Mouse (Mus musculus): ENCODE measurements around the gene Cdc37l1. TPM values are rescaled to one million over a fixed set of nuclear protein-coding genes. Genes with fewer than 3 reads are reported as not detected.

Cdc37l1 gene
- polyA plus RNA-seq, 1 experiment from 2014 or later, result 32.0 TPM

GRCm38 (mm10) chr19:29058741-29059140 lies 68.6 kb downstream of the Cdc37l1 start:
- no peaks in the 10 kb centered on the region for H3K9me3 ChIP-seq
- no peak overlapping the region for H3K27ac ChIP-seq
- H3K27me3 ChIP-seq (ENCODE audit: insufficient read depth, poor library complexity, severe bottlenecking), result no peaks in the 10 kb centered on the region
- 80% methylated on average over 5 of the region's 5 CpGs for WGBS
- no peak overlapping the region for H3K4me3 ChIP-seq
- H3K4me1 ChIP-seq, result no peaks in the 10 kb centered on the region; the same call in 1 of the 2 replicates
- DNase-seq (ENCODE audit: low spot score), result no peak
- no peaks in the 10 kb centered on the region for H3K36me3 ChIP-seq

GRCm38 (mm10) chr19:29059688-29060087 lies 69.5 kb downstream of the Cdc37l1 start:
- DNase-seq (ENCODE audit: low spot score), result no peak
- Histone ChIP-seq H3K4me3 (no peak overlapping the region), H3K4me1 (peaks cover 3% of the 10 kb centered on the region; the same call in 1 of the 2 replicates), H3K9me3 (no peaks in the 10 kb centered on the region), H3K27me3 (ENCODE audit: insufficient read depth, poor library complexity, severe bottlenecking) (no peaks in the 10 kb centered on the region), H3K27ac (no peak overlapping the region), H3K36me3 (no peaks in the 10 kb centered on the region)
- 76% methylated on average over 2 of the region's 2 CpGs for WGBS

GRCm38 (mm10) chr19:29060299-29060698 lies 70.1 kb downstream of the Cdc37l1 start:
- Histone ChIP-seq H3K9me3 (no peaks in the 10 kb centered on the region), H3K27ac (no peak overlapping the region), H3K4me3 (no peak overlapping the region), H3K4me1 (peaks cover 3% of the 10 kb centered on the region; the same call in 1 of the 2 replicates), H3K36me3 (no peaks in the 10 kb centered on the region), H3K27me3 (ENCODE audit: insufficient read depth, poor library complexity, severe bottlenecking) (no peaks in the 10 kb centered on the region)
- WGBS, result 42% methylated on average over 6 of the region's 6 CpGs
- DNase-seq (ENCODE audit: low spot score), result no peak

- no peak overlapping the region for H3K4me3 ChIP-seq
- no peak for DNase-seq (ENCODE audit: low spot score)
- no peaks in the 10 kb centered on the region for H3K9me3 ChIP-seq
- peaks cover 13% of the 10 kb centered on the region; the same call in 1 of the 2 replicates for H3K4me1 ChIP-seq
- H3K36me3 ChIP-seq, result no peaks in the 10 kb centered on the region
- WGBS, result 80% methylated on average over 5 of the region's 5 CpGs
- 0 out of 2 replicates have a peak overlapping the region, but pooled peaks have one; percentile 25 for H3K27ac ChIP-seq
- H3K27me3 ChIP-seq (ENCODE audit: insufficient read depth, poor library complexity, severe bottlenecking), result no peaks in the 10 kb centered on the region
Observed at GRCm38 (mm10) chr19:29063009-29063408, 72.9 kb downstream of the Cdc37l1 start.

GRCm38 (mm10) chr19:29063577-29064363 lies 73.6 kb downstream of the Cdc37l1 start:
- Histone ChIP-seq H3K9me3 (no peaks in the 10 kb centered on the region), H3K36me3 (no peaks in the 10 kb centered on the region), H3K27ac (peak overlapping the region; percentile 83), H3K27me3 (ENCODE audit: insufficient read depth, poor library complexity, severe bottlenecking) (no peaks in the 10 kb centered on the region), H3K4me1 (peaks cover 13% of the 10 kb centered on the region; the same call in 1 of the 2 replicates), H3K4me3 (peak overlapping the region; percentile 41)
- WGBS, result 15% methylated on average over 18 of the region's 18 CpGs
- peak; percentile 96 for DNase-seq (ENCODE audit: low spot score)

- Histone ChIP-seq H3K27me3 (ENCODE audit: insufficient read depth, poor library complexity, severe bottlenecking) (no peaks in the 10 kb centered on the region), H3K9me3 (no peaks in the 10 kb centered on the region), H3K36me3 (no peaks in the 10 kb centered on the region), H3K4me1 (peaks cover 18% of the 10 kb centered on the region; the same call in 1 of the 2 replicates), H3K27ac (peak overlapping the region; percentile 83), H3K4me3 (0 out of 2 replicates have a peak overlapping the region, but pooled peaks have one; percentile 0)
- peak; percentile 92 for DNase-seq (ENCODE audit: low spot score)
- 51% methylated on average over 9 of the region's 9 CpGs for WGBS
Observed at GRCm38 (mm10) chr19:29064451-29065102, 74.4 kb downstream of the Cdc37l1 start.

- Histone ChIP-seq H3K27ac (peak overlapping the region; percentile 87), H3K4me3 (peak overlapping the region; percentile 54)
- peak; percentile 95 for DNase-seq (ENCODE audit: low spot score)
Observed at GRCm38 (mm10) chr19:29066981-29067471, 76.9 kb downstream of the Cdc37l1 start.

GRCm38 (mm10) chr19:29069195-29069594 lies 79.0 kb downstream of the Cdc37l1 start:
- Histone ChIP-seq H3K27me3 (ENCODE audit: insufficient read depth, poor library complexity, severe bottlenecking) (no peaks in the 10 kb centered on the region), H3K27ac (no peak overlapping the region), H3K4me3 (no peak overlapping the region), H3K36me3 (no peaks in the 10 kb centered on the region), H3K4me1 (peaks cover 20% of the 10 kb centered on the region; the same call in 1 of the 2 replicates), H3K9me3 (no peaks in the 10 kb centered on the region)
- 61% methylated on average over 5 of the region's 5 CpGs for WGBS
- DNase-seq (ENCODE audit: low spot score), result no peak

More at GRCm38 (mm10) chr19:29066981-29067471, 76.9 kb downstream of the Cdc37l1 start:
- H3K27me3 ChIP-seq (ENCODE audit: insufficient read depth, poor library complexity, severe bottlenecking), result no peaks in the 10 kb centered on the region
- H3K36me3 ChIP-seq, result no peaks in the 10 kb centered on the region
- peaks cover 18% of the 10 kb centered on the region; the same call in 1 of the 2 replicates for H3K4me1 ChIP-seq
- H3K9me3 ChIP-seq, result no peaks in the 10 kb centered on the region
- 6% methylated on average over 11 of the region's 11 CpGs for WGBS

- Histone ChIP-seq H3K9me3 (no peaks in the 10 kb centered on the region), H3K27ac (peak overlapping the region; percentile 16; the same call in 1 of the 2 replicates), H3K27me3 (ENCODE audit: insufficient read depth, poor library complexity, severe bottlenecking) (no peaks in the 10 kb centered on the region), H3K4me3 (no peak overlapping the region), H3K36me3 (no peaks in the 10 kb centered on the region), H3K4me1 (peaks cover 11% of the 10 kb centered on the region)
- WGBS, result 46% methylated on average over 6 of the region's 6 CpGs
- peak; percentile 80 for DNase-seq (ENCODE audit: low spot score)
Observed at GRCm38 (mm10) chr19:29074802-29075201, 84.7 kb downstream of the Cdc37l1 start.

Other genes starting within 250 kb of the Cdc37l1 start
- 0.35 and 1.6 TPM in 2 replicates for gene Slc1a1, start 155.3 kb upstream of the Cdc37l1 start, polyA plus RNA-seq (2016; fragmentation: Nextera tagmentation; extraction: Ambion mirVana)
- 4.6 and 6.1 TPM in 2 replicates for gene Plpp6, start 26.4 kb upstream of the Cdc37l1 start, polyA plus RNA-seq (2016; fragmentation: Nextera tagmentation; extraction: Ambion mirVana)
- 2.1 and 5.7 TPM in 2 replicates for gene 4430402I18Rik, start 22.6 kb upstream of the Cdc37l1 start, polyA plus RNA-seq (2016; fragmentation: Nextera tagmentation; extraction: Ambion mirVana)
- 77.8 TPM in 2 replicates for gene Ak3, start 57.6 kb downstream of the Cdc37l1 start, polyA plus RNA-seq (2016; fragmentation: Nextera tagmentation; extraction: Ambion mirVana)
- 38.9 and 64.4 TPM in 2 replicates for gene Rcl1, start 111.0 kb downstream of the Cdc37l1 start, polyA plus RNA-seq (2016; fragmentation: Nextera tagmentation; extraction: Ambion mirVana)